ENCODE assay signal across 19 mouse cellular contexts in genomic region chr11:57416011-57416410, GRCm38 (mm10).
"Had no signal": no experiment of that assay in that cellular context is flagged by ENCODE, and none has a peak within 500 bp of the region (broad histone marks: within the 10 kb centered on the region; RNA-seq: fewer than 3 reads in every experiment).

No protein-coding gene starts in this region.

- H3K36me3 ChIP-seq: liver, embryonic 13.5 days; liver, embryonic 15.5 days; lung, embryonic 15.5 days; neural tube, embryonic 12.5 days; stomach, embryonic 15.5 days had no signal

- DNase-seq: liver; liver, embryonic 13.5 days; liver, postnatal 0 days; lung, adult 2 months; lung, postnatal 14 days; lung, postnatal 36 days; right cerebral cortex, postnatal 25 days; thymus, adult 2 months; thymus, postnatal 25 days; thymus, postnatal 4 days had no signal

- H3K4me1 ChIP-seq: liver, embryonic 13.5 days; liver, embryonic 15.5 days; lung, embryonic 15.5 days; neural tube, embryonic 12.5 days; stomach, embryonic 15.5 days had no signal

- H3K4me2 ChIP-seq: liver, embryonic 11.5 days; liver, embryonic 13.5 days; liver, embryonic 15.5 days; lung, embryonic 15.5 days; neural tube, embryonic 12.5 days; stomach, embryonic 15.5 days had no signal

- H3K9ac ChIP-seq: liver, embryonic 13.5 days; liver, embryonic 15.5 days; liver, postnatal 0 days; lung, embryonic 15.5 days; neural tube, embryonic 12.5 days; stomach, embryonic 15.5 days had no signal

- H3K4me3 ChIP-seq: liver, embryonic 13.5 days; liver, embryonic 15.5 days; lung, embryonic 15.5 days; megakaryocyte, embryonic 14.5 days; neural tube, embryonic 12.5 days; stomach, embryonic 15.5 days had no signal

- H3K9me3 ChIP-seq: liver, embryonic 13.5 days; liver, embryonic 15.5 days; lung, embryonic 15.5 days; neural tube, embryonic 12.5 days; stomach, embryonic 15.5 days had no signal

- H3K27ac ChIP-seq: liver, embryonic 13.5 days; liver, embryonic 15.5 days; lung, embryonic 15.5 days; macrophage; neural tube, embryonic 12.5 days; stomach, embryonic 15.5 days; stomach, postnatal 0 days had no signal

- ATAC-seq: liver, postnatal 0 days; lung, postnatal 0 days had no signal

- H3K27me3 ChIP-seq: liver, embryonic 13.5 days; liver, embryonic 15.5 days; lung, embryonic 15.5 days; neural tube, embryonic 12.5 days; stomach, embryonic 15.5 days had no signal
